Mouse (Mus musculus): ENCODE data around the gene Alg14.

- TF ChIP-seq GATA1 (IDR thresholded peaks at IDR 0.05; ENCODE audit: low read length) (no peak), TAL1 (IDR thresholded peaks at IDR 0.05; ENCODE audit: low read length) (no peak)
Measured at GRCm38 (mm10) chr3:121355569-121355968, 64.0 kb downstream of the Alg14 start.

All from erythroblast, embryonic 14.5 days (primary cell).